Mouse (Mus musculus): Measurements from ENCODE around the gene Crybb3. TPM values are rescaled to one million over a fixed set of nuclear protein-coding genes. Genes with fewer than 3 reads are reported as not detected.
A peak's percentile ranks its signal among the peaks of the same experiment; 100 is the strongest.

The Crybb3 gene
- polyA plus RNA-seq, 1 experiment, result 2.3 TPM

DNA sequence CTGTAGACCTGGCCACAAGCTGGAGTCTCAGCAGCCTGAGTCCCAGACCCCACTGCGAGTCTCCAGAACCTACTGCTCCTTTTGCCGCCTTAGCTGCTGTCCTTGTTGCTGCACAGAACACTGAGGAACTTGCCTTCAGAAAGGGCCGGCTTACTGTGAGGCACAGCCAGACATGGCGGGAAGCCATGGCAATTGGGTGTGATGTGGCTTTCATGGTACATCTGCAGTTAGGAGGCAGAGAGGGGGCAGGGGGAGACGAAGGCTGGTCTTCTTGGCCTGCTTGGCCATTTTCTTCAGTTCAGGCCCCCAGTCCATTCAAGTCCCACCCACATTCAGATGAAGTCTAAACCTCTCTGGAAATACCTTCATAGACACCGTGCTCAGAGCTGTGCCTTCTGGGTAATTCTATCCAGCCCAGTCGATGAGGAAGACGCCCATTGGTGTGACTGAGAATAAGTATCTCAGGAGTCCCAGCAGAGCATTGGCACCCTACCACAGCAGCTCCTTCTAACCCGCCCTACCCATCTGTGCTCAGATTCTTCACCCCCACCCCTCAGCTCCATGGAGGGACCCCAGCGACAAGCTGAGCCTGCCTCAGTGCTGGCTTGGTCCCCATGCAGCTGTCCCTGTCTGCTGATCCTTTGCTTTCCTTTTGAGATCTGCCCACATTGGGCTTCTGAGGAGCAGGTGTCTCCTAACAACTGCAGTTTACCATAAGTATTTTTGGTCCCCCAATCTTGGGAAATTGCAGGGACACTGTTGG is 35.7 kb downstream of the Crybb3 start:
- TF ChIP-seq POLR2A (IDR thresholded peaks at IDR 0.05; ENCODE audit: borderline replicate concordance, extremely low read depth, insufficient read depth, insufficient read length, poor library complexity, severe bottlenecking) (no peak), CTCF (IDR thresholded peaks at IDR 0.05; ENCODE audit: borderline replicate concordance, extremely low read depth, insufficient read depth, insufficient read length) (no peak)
- peak; percentile 78 for DNase-seq (ENCODE audit: low read depth)

DNA sequence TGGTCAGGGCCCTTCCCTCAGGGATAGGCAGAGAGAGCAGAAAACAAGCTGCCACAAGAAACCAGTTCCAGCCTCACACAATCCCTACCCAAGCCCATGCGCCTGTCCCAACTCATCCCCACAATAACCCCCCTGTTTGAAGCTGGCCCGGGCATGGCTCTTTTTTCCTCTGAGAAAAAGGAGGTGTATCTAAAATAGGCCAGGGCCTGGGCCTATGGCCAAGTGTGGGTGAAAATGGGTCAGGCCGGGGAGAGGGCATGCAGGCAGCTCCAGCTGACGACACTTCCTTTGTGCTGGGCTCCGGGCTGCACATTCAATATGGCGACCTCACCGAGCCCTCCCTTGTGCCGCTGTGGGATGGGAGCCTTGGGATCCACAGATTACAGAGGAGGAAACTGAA is 37.9 kb downstream of the Crybb3 start:
- DNase-seq (ENCODE audit: low read depth), result no peak
- TF ChIP-seq POLR2A (IDR thresholded peaks at IDR 0.05; ENCODE audit: borderline replicate concordance, extremely low read depth, insufficient read depth, insufficient read length, poor library complexity, severe bottlenecking), result no peak

DNA sequence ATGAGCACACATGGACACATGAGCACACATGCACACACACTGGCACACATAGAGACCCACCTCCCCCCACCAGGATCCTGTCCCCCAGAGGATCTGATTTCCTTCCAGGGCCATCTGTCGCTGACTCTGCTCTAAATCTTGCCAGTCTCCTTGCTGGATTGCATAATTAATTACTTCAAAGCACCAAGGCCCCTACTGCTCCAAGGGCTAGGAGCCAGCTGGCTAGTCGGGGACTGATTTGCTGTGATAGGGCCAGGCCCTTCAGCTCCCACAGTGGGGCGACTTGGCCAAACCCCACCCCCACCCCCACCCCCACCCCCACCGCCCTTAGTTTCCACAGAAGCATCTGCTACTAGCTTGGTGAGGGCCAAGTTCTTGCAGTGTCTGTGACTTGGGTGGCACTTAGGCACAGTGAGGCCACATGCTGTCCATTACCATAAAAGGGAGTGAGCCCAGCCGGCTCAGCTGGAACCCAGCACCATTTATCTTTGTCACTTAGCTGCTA is 39.8 kb downstream of the Crybb3 start:
- peak; percentile 98 for DNase-seq (ENCODE audit: low read depth)
- TF ChIP-seq POLR2A (IDR thresholded peaks at IDR 0.05; ENCODE audit: borderline replicate concordance, extremely low read depth, insufficient read depth, insufficient read length, poor library complexity, severe bottlenecking) (no peak), CTCF (IDR thresholded peaks at IDR 0.05; ENCODE audit: borderline replicate concordance, extremely low read depth, insufficient read depth, insufficient read length) (no peak)

DNA sequence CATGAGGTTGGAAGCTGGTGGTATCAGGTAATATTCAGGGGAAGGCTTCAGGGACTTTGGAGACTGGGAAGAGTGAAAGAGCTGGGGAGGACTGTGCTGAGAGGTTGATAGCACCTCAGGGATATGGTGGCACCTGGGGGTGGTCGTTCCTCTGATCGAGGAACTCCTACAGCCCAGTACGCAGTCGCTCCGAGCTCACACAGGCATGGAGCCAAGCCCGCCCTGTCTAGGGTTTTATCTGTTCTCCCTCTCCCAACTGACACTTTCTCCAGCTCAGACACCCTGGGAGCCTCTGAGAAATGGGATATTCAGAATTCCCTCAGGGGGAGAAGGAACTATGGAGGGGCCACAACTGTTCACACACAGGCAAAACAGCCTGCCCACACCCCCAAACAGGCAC is 40.6 kb downstream of the Crybb3 start:
- no peak for TF ChIP-seq POLR2A (IDR thresholded peaks at IDR 0.05; ENCODE audit: borderline replicate concordance, extremely low read depth, insufficient read depth, insufficient read length, poor library complexity, severe bottlenecking)
- DNase-seq (ENCODE audit: low read depth), result peak; percentile 54

DNA sequence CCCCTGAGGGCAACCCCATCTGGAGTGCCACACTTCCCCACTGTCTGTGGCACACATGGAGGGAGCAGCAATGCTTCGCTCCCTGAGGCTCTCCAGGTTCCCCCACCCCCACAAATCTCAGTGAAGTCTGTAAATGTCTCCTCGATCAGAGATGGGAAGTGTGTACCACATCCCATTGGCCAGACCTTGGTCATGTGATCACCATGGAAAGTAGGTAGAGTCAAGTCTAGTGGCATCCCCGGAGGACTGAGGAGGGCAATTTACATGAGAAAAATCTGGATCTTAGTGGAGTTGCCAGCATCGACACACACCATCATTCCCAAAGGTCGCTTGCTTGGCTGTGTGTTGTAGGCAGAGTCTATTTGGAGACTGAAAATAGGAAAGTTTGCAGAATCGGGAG is 42.8 kb downstream of the Crybb3 start:
- no peak for TF ChIP-seq CTCF (IDR thresholded peaks at IDR 0.05; ENCODE audit: borderline replicate concordance, extremely low read depth, insufficient read depth, insufficient read length)
- TF ChIP-seq POLR2A (IDR thresholded peaks at IDR 0.05; ENCODE audit: borderline replicate concordance, extremely low read depth, insufficient read depth, insufficient read length, poor library complexity, severe bottlenecking), result no peak
- DNase-seq (ENCODE audit: low read depth), result no peak

DNA sequence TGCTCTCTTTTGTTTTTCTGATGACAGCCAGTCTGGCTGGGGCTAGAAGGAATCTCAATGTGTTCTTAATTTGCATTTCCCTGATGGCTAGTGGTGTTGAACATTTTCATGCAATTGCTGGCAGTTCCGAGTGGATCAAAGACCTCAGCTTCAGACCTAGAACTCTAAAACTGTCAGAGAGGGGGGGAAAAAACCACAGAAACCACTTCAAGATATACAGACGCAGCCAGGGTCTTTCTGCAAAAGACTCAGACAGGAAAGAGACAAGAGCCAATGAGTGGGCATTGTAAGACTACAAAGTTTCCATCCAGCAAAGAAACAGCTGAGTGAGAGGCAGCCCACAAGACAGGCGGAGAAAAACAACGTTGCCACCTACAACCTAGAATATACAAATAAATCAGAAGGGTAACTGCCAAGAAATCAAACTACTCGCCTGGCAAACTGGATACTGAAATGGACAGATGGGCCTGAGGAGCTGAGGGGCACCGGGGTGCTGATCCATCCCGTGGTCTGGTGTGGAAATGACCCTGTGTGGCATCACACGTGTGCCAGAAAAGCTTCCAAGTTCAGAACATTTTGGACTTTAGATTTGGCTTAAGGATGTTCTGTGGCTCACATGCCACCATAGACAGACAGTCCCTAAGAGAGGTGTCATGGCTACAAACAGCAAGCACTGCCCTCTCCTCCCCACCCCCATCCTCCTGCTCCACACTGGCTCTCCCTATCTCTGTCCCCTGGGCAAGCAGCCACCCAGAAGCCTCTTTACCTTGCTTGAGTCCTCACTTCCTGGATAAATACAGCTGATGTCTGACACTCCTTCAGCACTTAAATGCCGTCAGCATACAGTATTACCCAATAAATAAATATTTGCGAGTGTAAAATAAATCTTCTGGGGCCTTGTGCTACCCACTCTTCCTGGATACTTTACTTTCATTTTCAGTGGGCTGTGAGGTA is 46.0 kb downstream of the Crybb3 start:
- peak; percentile 67 for DNase-seq (ENCODE audit: low read depth)
- TF ChIP-seq CTCF (IDR thresholded peaks at IDR 0.05; ENCODE audit: borderline replicate concordance, extremely low read depth, insufficient read depth, insufficient read length) (no peak), POLR2A (IDR thresholded peaks at IDR 0.05; ENCODE audit: borderline replicate concordance, extremely low read depth, insufficient read depth, insufficient read length, poor library complexity, severe bottlenecking) (no peak)

DNA sequence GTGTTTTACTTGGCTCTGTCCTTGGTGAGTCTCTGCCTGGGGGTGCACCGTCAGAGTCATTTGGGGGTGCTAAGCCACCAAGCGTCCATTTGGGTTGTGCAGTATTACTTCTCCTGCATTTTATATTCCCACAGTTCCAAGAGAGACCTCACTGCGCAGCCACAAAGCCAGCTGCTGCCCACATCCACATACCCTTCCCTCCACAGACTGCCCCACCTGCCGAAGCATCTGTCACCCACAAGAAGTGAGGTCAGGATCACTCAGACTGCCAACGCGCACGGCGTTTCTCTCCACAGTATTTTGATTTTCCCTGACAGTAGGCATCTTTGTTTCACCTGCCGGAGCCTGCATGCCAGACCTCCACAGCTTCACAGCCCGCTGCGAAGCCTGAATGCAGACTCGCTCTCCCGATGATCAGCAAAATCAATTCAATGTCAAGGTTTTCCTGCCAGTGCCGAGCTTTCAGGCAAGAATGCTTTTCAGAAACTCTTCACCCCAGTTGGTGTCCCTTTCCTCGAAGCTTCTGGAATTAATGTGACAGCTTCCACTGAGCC is 50.1 kb downstream of the Crybb3 start:
- TF ChIP-seq POLR2A (IDR thresholded peaks at IDR 0.05; ENCODE audit: borderline replicate concordance, extremely low read depth, insufficient read depth, insufficient read length, poor library complexity, severe bottlenecking) (no peak), CTCF (IDR thresholded peaks at IDR 0.05; ENCODE audit: borderline replicate concordance, extremely low read depth, insufficient read depth, insufficient read length) (no peak)
- peak; percentile 73 for DNase-seq (ENCODE audit: low read depth)

DNA sequence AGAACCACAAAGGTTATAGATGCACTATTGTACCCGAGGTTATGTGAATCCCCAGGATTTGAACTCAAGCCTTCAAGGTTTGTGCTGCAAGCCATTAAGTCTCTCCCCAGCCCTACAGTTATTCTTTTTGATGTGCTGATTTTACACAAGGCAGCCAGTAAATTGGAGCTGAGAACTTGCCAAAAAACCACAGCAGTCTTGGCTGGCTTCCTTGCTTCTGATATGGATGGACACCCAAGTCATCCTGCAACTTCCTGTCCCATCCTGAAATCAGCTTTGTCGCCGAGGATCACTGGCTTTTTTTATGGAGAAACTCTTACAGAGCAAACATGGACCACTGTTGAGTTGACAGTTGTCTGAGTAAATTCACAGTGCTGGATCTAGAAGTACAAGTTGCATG is 51.3 kb downstream of the Crybb3 start:
- TF ChIP-seq POLR2A (IDR thresholded peaks at IDR 0.05; ENCODE audit: borderline replicate concordance, extremely low read depth, insufficient read depth, insufficient read length, poor library complexity, severe bottlenecking), result no peak
- no peak for TF ChIP-seq CTCF (IDR thresholded peaks at IDR 0.05; ENCODE audit: borderline replicate concordance, extremely low read depth, insufficient read depth, insufficient read length)
- DNase-seq (ENCODE audit: low read depth), result peak; percentile 49

DNA sequence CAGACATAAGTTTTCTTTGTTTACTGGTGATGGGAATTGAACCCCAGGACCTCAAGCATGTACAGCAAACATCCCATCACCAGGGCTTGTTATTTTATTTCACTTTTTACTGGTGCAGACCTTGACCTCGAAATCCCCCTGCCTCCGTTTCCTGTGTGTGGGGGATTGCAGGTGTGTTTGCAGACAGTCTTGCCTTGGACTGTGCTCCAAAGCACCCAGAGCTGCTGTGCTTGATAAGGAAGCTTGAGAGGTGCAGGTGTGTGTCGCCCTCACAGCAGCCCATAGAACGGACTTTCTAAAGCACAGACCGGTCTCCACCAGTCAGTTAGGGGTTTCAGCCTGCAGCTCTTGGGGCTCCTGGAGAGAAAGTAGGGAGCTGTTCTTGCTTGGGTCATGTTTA is 54.7 kb downstream of the Crybb3 start:
- no peak for DNase-seq (ENCODE audit: low read depth)
- no peak for TF ChIP-seq CTCF (IDR thresholded peaks at IDR 0.05; ENCODE audit: borderline replicate concordance, extremely low read depth, insufficient read depth, insufficient read length)

Other genes with a start within 250 kb of the Crybb3 start
- gene Myo18b, start 185.2 kb downstream of the Crybb3 start, polyA plus RNA-seq (2012; rRNA removed), result 1.1 and 1.8 TPM in 2 replicates
- 13.1 and 26.0 TPM in 2 replicates for gene Grk3, start 65.8 kb downstream of the Crybb3 start, polyA plus RNA-seq (2012; rRNA removed)
- gene Crybb2, start 11.5 kb downstream of the Crybb3 start, polyA plus RNA-seq (2012; rRNA removed), result not detected in 2 replicates
- gene 2900026A02Rik, start 139.7 kb upstream of the Crybb3 start, polyA plus RNA-seq (2012; rRNA removed), result 6.0 and 8.6 TPM in 2 replicates
- gene Tmem211, start 145.3 kb upstream of the Crybb3 start, polyA plus RNA-seq (2012; rRNA removed), result 0.07 and 0.09 TPM in 2 replicates
- gene Sgsm1, start 229.2 kb upstream of the Crybb3 start, polyA plus RNA-seq (2012; rRNA removed), result 31.2 and 36.1 TPM in 2 replicates

Data from brain, embryonic 14.5 days (tissue).